In the genomic region with DNA sequence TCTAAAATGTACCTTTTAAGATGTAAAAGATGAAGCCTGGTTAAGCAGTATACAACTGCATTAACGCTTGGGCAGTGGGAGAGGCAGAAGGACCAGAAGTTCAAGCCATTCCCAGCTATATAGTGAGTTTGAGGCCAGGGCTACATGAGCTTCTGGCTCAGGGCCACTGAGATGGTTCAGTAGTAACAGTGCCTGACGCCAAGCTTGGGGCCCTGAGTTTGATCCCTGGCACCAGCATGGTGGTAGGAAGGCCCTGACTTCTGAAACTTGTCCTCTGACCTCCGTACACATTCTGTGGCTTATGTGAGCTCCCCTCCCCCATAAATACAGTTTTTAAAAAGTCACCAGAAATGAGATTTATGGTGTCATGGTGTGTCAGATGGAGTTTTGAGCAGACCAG, we compare ENCODE assay signal across 17 mouse cellular contexts.
"Had no signal": no experiment of that assay in that cellular context is flagged by ENCODE, and none has a peak within 500 bp of the region (broad histone marks: within the 10 kb centered on the region; RNA-seq: fewer than 3 reads in every experiment).

No protein-coding gene starts in this region.

- H3K9me3 ChIP-seq: lung, embryonic 15.5 days; midbrain, embryonic 13.5 days; midbrain, embryonic 15.5 days; neural tube, embryonic 12.5 days; stomach, embryonic 15.5 days had no signal

- H3K4me2 ChIP-seq: lung, embryonic 15.5 days; midbrain, embryonic 11.5 days; midbrain, embryonic 13.5 days; midbrain, embryonic 15.5 days; neural tube, embryonic 12.5 days; stomach, embryonic 15.5 days had no signal

- H3K27me3 ChIP-seq: lung, embryonic 15.5 days; megakaryocyte, embryonic 14.5 days; midbrain, embryonic 13.5 days; midbrain, embryonic 15.5 days; neural tube, embryonic 12.5 days; stomach, embryonic 15.5 days had no signal

- H3K36me3 ChIP-seq: midbrain, embryonic 15.5 days; stomach, embryonic 15.5 days had no signal

- ATAC-seq: lung, postnatal 0 days; midbrain, embryonic 13.5 days; midbrain, embryonic 15.5 days had no signal

- H3K9ac ChIP-seq: lung, embryonic 15.5 days; midbrain, embryonic 13.5 days; midbrain, embryonic 15.5 days; neural tube, embryonic 12.5 days; stomach, embryonic 15.5 days had no signal

- DNase-seq: lung, adult 2 months; lung, postnatal 14 days; lung, postnatal 36 days; right cerebral cortex, postnatal 14 days; thymus, adult 2 months; thymus, postnatal 25 days; thymus, postnatal 4 days had no signal

- H3K27ac ChIP-seq: lung, embryonic 15.5 days; macrophage; midbrain, embryonic 13.5 days; midbrain, embryonic 15.5 days; neural tube, embryonic 12.5 days; stomach, embryonic 15.5 days; stomach, postnatal 0 days had no signal

- H3K4me3 ChIP-seq: lung, embryonic 15.5 days; megakaryocyte, embryonic 14.5 days; midbrain, embryonic 13.5 days; midbrain, embryonic 15.5 days; neural tube, embryonic 12.5 days; stomach, embryonic 15.5 days had no signal
